Mouse (Mus musculus) liver, embryonic 14.5 days (tissue): ENCODE measurements at regions not wholly inside any gene's neighbourhood (a gene's known extent, or its start where the extent isn't known, plus 50 kb on each side); places are given as distances from the start of the nearest gene placed in this dataset.

Experiments used
- CTCF ChIP-seq: IDR thresholded peaks from 2 replicates; pipeline ENCODE4 v1.5.1; 2016; ENCODE audit warnings: antibody characterized with exemption, low read depth, control low read depth
- EP300 ChIP-seq: IDR thresholded peaks from 2 replicates; pipeline ENCODE4 v1.6.1; 2016; ENCODE audit warnings: antibody characterized with exemption, low read depth

DNA sequence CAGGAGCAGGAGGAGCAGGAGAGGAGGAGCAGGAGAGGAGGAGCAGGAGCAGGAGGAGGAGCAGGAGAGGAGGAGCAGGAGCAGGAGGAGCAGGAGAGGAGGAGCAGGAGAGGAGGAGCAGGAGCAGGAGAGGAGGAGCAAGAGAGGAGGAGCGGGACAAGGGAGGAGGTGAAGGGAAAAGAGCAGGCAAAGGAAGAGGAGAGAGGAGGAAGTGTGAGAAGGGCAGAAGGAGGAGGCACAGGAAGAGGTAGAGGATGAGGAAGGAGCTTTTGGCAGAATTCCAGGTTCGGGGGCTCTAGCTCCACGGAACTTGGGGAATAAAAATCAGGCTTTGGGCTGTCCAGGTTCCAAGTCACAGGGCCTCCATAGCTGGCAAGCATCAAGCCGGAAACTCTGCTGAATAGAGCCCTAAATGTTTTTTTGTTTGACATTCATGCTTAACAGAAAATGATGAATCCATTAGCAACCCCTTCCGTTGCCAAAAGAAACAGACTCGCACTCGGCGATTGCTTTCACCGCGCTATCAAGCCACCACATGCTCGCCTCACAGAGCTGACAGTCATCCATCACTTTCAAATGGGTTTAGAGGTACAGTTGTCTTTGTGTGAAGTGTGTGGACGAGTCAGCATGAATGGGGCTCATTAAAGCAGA is 528.7 kb upstream of the Atp11b start:
- TF ChIP-seq CTCF (no peak), EP300 (no peak)
